Mouse (Mus musculus) embryonic facial prominence, embryonic 15.5 days (tissue): ENCODE measurements around the gene H2-M5. TPM values are rescaled to one million over a fixed set of nuclear protein-coding genes. Genes with fewer than 3 reads are reported as not detected.
"Not testable (repeated sequence)": the region's sequence is repeated elsewhere in the genome, so short reads cannot be mapped to it uniquely, and the experiment has no call there.

ENCODE experiments used
- ATAC-seq: fragments of 200-750 bp; cut with Nextera tagmentation; 2 replicates; pipeline ENCODE4 v1.8.0; 2017; ENCODE audit warnings: low read depth, moderate TSS enrichment; ENCODE audit not compliant: insufficient number of reproducible peaks, low FRiP score, low TSS enrichment
- H3K27ac ChIP-seq: fragments of 300-500 bp; sonication (generic); replicated peaks from 2 replicates; pipeline ENCODE4 v1.5.1; 2015; ENCODE audit warnings: mild to moderate bottlenecking, inconsistent platforms
- H3K27me3 ChIP-seq: fragments of 300-500 bp; sonication (generic); 2 replicates; pipeline ENCODE4 v1.6.1; 2015; ENCODE audit warnings: inconsistent platforms
- H3K36me3 ChIP-seq: fragments of 300-500 bp; sonication (generic); 2 replicates; pipeline ENCODE4 v1.6.1; 2015; ENCODE audit warnings: mild to moderate bottlenecking, inconsistent platforms
- H3K4me1 ChIP-seq: fragments of 300-500 bp; sonication (generic); 2 replicates; pipeline ENCODE4 v1.6.1; 2015; ENCODE audit warnings: inconsistent platforms
- H3K4me2 ChIP-seq: fragments of 300-500 bp; sonication (generic); replicated peaks from 2 replicates; pipeline ENCODE4 v1.6.1; 2015; ENCODE audit warnings: mild to moderate bottlenecking, inconsistent platforms
- H3K4me3 ChIP-seq: fragments of 300-500 bp; sonication (generic); replicated peaks from 2 replicates; pipeline ENCODE4 v1.5.1; 2015; ENCODE audit warnings: mild to moderate bottlenecking, inconsistent platforms
- H3K9ac ChIP-seq: fragments of 300-500 bp; sonication (generic); 2 replicates; pipeline ENCODE4 v1.6.1; 2015; ENCODE audit warnings: inconsistent platforms
- H3K9me3 ChIP-seq: fragments of 300-500 bp; sonication (generic); replicated peaks from 2 replicates; pipeline ENCODE4 v1.6.1; 2016; ENCODE audit warnings: inconsistent platforms
- WGBS: fragments of 180-500 bp; shearing (Covaris S2); methylation state at CpG from one replicate; pipeline ENCODE4 v1.1.7; 2015; 5-methylcytosine and 5-hydroxymethylcytosine counted together
- polyA plus RNA-seq: library from polyadenylated mRNA; unstranded; fragments of >200 nt; fragmentation: Nextera tagmentation; extraction: Ambion mirVana; gene quantifications from 2 replicates; pipeline ENCODE4 v1.2.1, GENCODE M21; 2015

Gene H2-M5
- 0.67 and 0.95 TPM in 2 replicates for polyA plus RNA-seq

DNA sequence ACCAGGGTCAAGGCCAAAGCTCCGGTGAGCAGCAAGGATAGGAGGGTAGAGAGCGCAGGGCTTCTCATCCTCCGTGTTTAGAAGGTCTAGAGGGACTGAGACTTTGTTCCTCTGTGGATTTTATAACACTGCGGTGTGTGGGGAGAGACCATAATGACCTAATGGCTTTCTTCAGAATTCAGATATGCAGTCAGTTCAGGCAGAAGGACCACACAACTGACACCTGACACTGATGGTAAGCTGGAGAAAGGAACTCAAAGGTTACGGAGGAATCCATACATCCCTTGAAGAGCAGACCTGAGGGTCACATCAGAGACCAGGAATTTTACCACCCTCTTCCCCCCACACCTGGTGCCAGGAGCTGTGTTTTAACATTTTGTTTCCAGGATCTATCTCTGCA, at the start of gene H2-M5:
H2-M5 (minus strand) TSS at position 101 of the 400 bp plus-strand sequence.
- ATAC-seq, result no peak
- WGBS, result 22% methylated on average over 5 of the region's 5 CpGs
- Histone ChIP-seq H3K36me3 (no peaks in the 10 kb centered on the region), H3K27me3 (peaks cover 27% of the 10 kb centered on the region), H3K4me3 (peak within 1 kb of the TSS; percentile 11; the same call in 1 of the 2 replicates), H3K9me3 (no peaks in the 10 kb centered on the region), H3K9ac (no peak within 1 kb of the TSS), H3K27ac (no peak within 1 kb of the TSS), H3K4me1 (0 out of 2 replicates have a peak, but pooled peaks cover 4% of the 10 kb centered on the region), H3K4me2 (peak within 1 kb of the TSS; percentile 27; the same call in 1 of the 2 replicates)

DNA sequence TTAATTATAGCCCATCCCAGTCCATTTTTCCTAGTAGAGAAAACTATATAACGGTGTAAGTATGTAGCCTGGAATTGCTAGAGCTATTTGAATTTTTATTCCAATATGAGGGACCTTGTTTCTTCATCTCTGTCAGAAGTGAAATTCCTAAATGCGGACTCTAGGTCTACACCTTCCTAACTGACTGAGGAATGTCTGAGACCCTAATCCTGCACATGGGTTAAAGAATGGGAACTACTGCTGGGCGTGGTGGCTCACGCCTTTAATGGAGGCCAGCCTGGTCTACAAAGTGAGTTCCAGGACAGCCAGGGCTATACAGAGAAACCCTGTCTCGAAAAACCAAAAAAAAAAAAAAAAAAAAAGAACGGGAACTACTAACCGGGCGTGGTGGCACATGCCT, 39.8 kb upstream of the H2-M5 start:
- 55% methylated on average over 8 of the region's 8 CpGs for WGBS
- ATAC-seq, result no peak
- no peak overlapping the region for H3K9ac ChIP-seq

GRCm38 (mm10) chr17:37028683-37029120, 39.4 kb upstream of the H2-M5 start:
- ATAC-seq, result peak; percentile 96
- Histone ChIP-seq H3K4me3 (peak overlapping the region; percentile 59), H3K4me1 (no peaks in the 10 kb centered on the region), H3K9me3 (no peaks in the 10 kb centered on the region), H3K27me3 (no peaks in the 10 kb centered on the region), H3K4me2 (peak overlapping the region; percentile 55), H3K36me3 (no peaks in the 10 kb centered on the region), H3K27ac (peak overlapping the region; percentile 96), H3K9ac (peak overlapping the region; percentile 48)
- WGBS, result under 1% methylated on average over 14 of the region's 14 CpGs

More for the DNA sequence above, 39.8 kb upstream of the H2-M5 start:
- H3K27me3 ChIP-seq, result no peaks in the 10 kb centered on the region
- H3K4me1 ChIP-seq, result no peaks in the 10 kb centered on the region
- H3K9me3 ChIP-seq, result no peaks in the 10 kb centered on the region
- no peaks in the 10 kb centered on the region for H3K36me3 ChIP-seq
- H3K4me3 ChIP-seq, result peak overlapping the region; percentile 59
- H3K4me2 ChIP-seq, result peak overlapping the region; percentile 55
- peak overlapping the region; percentile 96 for H3K27ac ChIP-seq

- Histone ChIP-seq H3K4me3 (peak overlapping the region; percentile 59), H3K36me3 (no peaks in the 10 kb centered on the region), H3K4me2 (peak overlapping the region; percentile 55), H3K27ac (peak overlapping the region; percentile 96), H3K9ac (0 out of 2 replicates have a peak overlapping the region, but pooled peaks have one; percentile 15), H3K9me3 (no peaks in the 10 kb centered on the region), H3K4me1 (no peaks in the 10 kb centered on the region), H3K27me3 (no peaks in the 10 kb centered on the region)
- WGBS, result 2% methylated on average over 10 of the region's 10 CpGs
- ATAC-seq, result peak; percentile 18
Measured at GRCm38 (mm10) chr17:37028212-37028611, 38.9 kb upstream of the H2-M5 start.

DNA sequence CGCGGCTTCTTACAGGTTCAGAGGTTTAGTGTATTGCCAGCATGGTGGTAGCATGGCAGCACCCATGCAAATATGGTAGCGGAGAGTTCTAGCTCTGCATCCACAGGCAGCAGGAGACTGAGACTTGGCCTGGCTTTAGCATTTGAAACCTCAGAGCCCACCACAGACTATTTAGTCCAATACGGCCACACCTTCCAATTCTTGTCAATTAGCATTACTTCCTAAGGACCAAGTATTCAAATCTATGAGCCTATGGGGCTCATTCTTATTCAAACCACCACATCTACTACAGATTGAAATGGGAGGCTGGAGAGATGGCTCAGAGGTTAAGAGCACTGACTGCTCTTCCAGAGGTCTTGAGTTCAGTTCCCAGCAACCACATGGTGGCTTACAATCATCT, 38.1 kb upstream of the H2-M5 start:
- Histone ChIP-seq H3K36me3 (no peaks in the 10 kb centered on the region), H3K4me1 (no peaks in the 10 kb centered on the region), H3K27ac (peak overlapping the region; percentile 96), H3K9me3 (no peaks in the 10 kb centered on the region), H3K9ac (no peak overlapping the region), H3K4me3 (no peak overlapping the region), H3K4me2 (no peak overlapping the region), H3K27me3 (no peaks in the 10 kb centered on the region)
- no peak for ATAC-seq
- 89% methylated on average over 4 of the region's 4 CpGs for WGBS

DNA sequence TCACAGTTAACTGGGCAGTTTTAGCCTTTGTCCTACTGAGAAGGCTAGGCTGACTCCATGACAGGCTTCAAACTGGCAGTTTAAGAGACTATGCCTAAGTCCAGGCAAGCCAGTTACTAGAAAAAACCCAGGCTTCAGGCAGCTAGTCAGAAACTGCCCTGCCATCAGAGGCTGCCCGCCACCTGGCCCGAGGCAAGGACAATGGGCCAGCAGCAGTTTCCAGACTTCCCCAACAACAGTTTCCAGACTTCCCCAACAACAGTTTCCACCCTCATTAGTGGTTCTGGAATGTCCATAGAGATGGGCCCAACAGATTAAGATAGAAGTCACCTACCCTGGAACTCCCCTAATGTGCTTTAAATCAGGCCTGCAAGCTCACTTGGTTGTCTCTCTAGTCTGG, 37.1 kb upstream of the H2-M5 start:
- H3K4me1 ChIP-seq, result no peaks in the 10 kb centered on the region
- no peaks in the 10 kb centered on the region for H3K9me3 ChIP-seq
- H3K27ac ChIP-seq, result no peak overlapping the region
- no peak overlapping the region for H3K9ac ChIP-seq
- no peaks in the 10 kb centered on the region for H3K27me3 ChIP-seq
- 82% methylated on average over 2 of the region's 2 CpGs for WGBS
- ATAC-seq, result no peak
- H3K36me3 ChIP-seq, result no peaks in the 10 kb centered on the region
- no peak overlapping the region for H3K4me2 ChIP-seq
- H3K4me3 ChIP-seq, result no peak overlapping the region

- no peaks in the 10 kb centered on the region for H3K36me3 ChIP-seq
Measured at GRCm38 (mm10) chr17:37022628-37023576, 33.6 kb upstream of the H2-M5 start, which contains the start of gene Mog. Mog (minus strand) TSS chr17:37023398.

GRCm38 (mm10) chr17:37019242-37019641, 29.9 kb upstream of the H2-M5 start:
- not testable (repeated sequence) for ATAC-seq, H3K4me3 ChIP-seq, H3K27ac ChIP-seq, H3K9me3 ChIP-seq, H3K4me2 ChIP-seq, H3K36me3 ChIP-seq, H3K9ac ChIP-seq, H3K27me3 ChIP-seq, H3K4me1 ChIP-seq
- WGBS, result 84% methylated on average over 5 of the region's 5 CpGs

More at GRCm38 (mm10) chr17:37022628-37023576, 33.6 kb upstream of the H2-M5 start, which contains the start of gene Mog:
- 66% methylated on average over 9 of the region's 9 CpGs for WGBS
- no peak within 1 kb of the TSS for H3K9ac ChIP-seq
- no peaks in the 10 kb centered on the region for H3K9me3 ChIP-seq
- H3K27ac ChIP-seq, result no peak within 1 kb of the TSS
- no peaks in the 10 kb centered on the region for H3K4me1 ChIP-seq
- no peak within 1 kb of the TSS for H3K4me2 ChIP-seq
- no peak within 1 kb of the TSS for H3K4me3 ChIP-seq
- no peak for ATAC-seq
- H3K27me3 ChIP-seq, result no peaks in the 10 kb centered on the region

DNA sequence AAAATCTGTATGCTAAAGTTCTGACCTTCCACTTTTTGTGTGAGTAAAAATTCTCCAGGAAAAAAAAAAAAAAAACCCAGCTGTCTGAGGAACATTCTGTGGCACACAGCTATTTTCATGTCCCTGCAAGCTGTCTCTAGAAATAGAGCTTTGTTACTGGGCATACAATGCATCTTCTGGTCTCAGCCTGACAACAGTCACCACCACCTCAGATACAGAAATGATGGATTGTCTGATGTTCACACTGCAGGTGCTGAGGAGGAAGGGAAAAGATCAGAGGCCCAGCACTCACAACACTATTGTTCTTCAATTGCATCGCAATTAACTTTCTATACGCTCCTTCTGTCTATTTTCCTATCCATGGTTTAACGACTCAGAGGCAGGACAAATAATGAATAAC, 29.0 kb upstream of the H2-M5 start:
- WGBS, result 74% methylated on average over 3 of the region's 3 CpGs
- no peak overlapping the region for H3K4me2 ChIP-seq
- no peaks in the 10 kb centered on the region for H3K36me3 ChIP-seq
- no peak overlapping the region for H3K27ac ChIP-seq
- no peaks in the 10 kb centered on the region for H3K9me3 ChIP-seq
- H3K4me3 ChIP-seq, result no peak overlapping the region
- ATAC-seq, result no peak
- no peaks in the 10 kb centered on the region for H3K27me3 ChIP-seq
- H3K9ac ChIP-seq, result no peak overlapping the region
- H3K4me1 ChIP-seq, result no peaks in the 10 kb centered on the region

GRCm38 (mm10) chr17:37016333-37016732, 27.0 kb upstream of the H2-M5 start:
- H3K9ac ChIP-seq, result no peak overlapping the region
- no peak overlapping the region for H3K4me3 ChIP-seq
- ATAC-seq, result no peak
- no peak overlapping the region for H3K4me2 ChIP-seq
- no peaks in the 10 kb centered on the region for H3K27me3 ChIP-seq
- no peaks in the 10 kb centered on the region for H3K9me3 ChIP-seq
- H3K4me1 ChIP-seq, result no peaks in the 10 kb centered on the region
- no peak overlapping the region for H3K27ac ChIP-seq
- H3K36me3 ChIP-seq, result no peaks in the 10 kb centered on the region

DNA sequence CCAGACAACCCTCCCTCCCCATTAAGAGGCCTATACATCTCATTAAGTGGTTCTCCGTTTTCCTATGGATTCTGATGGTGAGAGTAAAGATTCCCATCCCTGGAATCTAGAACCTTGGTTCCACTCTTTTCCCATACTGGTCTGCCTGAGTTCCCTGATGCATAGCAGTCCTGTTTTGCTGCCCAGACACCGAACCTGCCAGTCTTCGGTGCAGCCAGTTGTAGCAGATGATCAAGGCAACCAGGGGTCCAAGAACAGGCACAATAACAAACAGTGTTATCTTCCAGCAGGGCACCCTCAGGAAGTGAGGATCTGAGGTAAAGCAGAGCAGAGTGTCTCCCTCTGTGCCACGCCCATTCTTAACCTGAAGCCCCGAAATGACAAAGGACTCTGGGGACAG, 22.8 kb upstream of the H2-M5 start:
- Histone ChIP-seq H3K4me2 (no peak overlapping the region), H3K4me3 (no peak overlapping the region), H3K27ac (no peak overlapping the region), H3K9me3 (no peaks in the 10 kb centered on the region), H3K4me1 (no peaks in the 10 kb centered on the region), H3K9ac (no peak overlapping the region), H3K36me3 (peaks cover 30% of the 10 kb centered on the region), H3K27me3 (no peaks in the 10 kb centered on the region)
- ATAC-seq, result no peak
- 73% methylated on average over 5 of the region's 5 CpGs for WGBS
